Mouse (Mus musculus): ENCODE data around the gene Fam181a.
A peak's percentile ranks its signal among the peaks of the same experiment; 100 is the strongest.

DNA sequence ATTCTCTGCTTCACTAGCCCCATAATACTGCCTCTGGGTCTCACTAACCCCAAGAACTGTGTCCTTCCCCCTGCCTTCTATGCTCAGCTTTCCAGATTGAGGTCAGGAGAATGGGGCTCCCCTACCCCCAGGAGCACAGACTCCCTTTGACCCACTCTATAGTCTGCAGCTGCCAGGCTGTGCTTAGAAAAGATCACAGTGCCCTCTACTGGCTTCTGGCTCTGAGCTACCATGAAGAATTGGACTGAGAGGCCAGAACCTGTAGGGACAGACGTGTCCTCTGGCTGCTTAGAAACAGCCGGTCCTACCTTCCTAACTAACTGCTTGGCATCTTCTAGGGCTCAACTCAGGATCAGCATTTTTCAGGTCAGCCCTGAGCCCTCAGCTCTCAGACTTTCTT, 4.6 kb upstream of the Fam181a start:
- peak; percentile 48; the same call in 1 of the 2 replicates for TF ChIP-seq CTCF (IDR thresholded peaks at IDR 0.05; ENCODE audit: low read depth)
- TF ChIP-seq EP300 (IDR thresholded peaks at IDR 0.05; ENCODE audit: low read depth), result no peak

All from heart, postnatal 0 days (tissue).